Mouse (Mus musculus): ENCODE results near the gene Plekhm1. TPM values are rescaled to one million over a fixed set of nuclear protein-coding genes. Genes with fewer than 3 reads are reported as not detected.

The Plekhm1 gene
- total and polyA plus RNA-seq, 3 experiments, result 3.4 to 10.0 TPM; not detected in 1

DNA sequence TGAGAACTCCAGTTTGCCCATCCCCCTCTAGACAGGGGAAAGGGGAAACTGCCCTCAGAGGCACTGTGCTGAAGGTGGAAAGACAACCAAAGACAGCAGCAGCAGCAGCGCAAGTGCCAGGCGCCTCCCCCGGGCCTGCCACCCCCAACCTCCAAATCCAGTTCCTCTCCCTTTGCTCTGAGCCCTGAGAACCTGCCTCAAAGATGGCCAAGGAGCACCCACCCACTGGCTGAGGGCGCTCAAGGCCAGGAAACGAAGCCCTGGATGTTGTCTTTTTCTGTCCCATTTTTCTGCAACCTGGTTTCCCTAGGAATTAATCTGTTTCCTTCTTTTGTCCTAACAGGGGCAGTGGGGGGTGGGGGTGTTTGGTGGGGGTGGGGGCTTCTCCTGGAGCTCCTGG, 48.2 kb downstream of the Plekhm1 start (continued):
- no peak for TF ChIP-seq MEF2A (IDR thresholded peaks at IDR 0.05; ENCODE audit: extremely low read depth, insufficient replicate concordance, low read depth, low read length, poor library complexity, severe bottlenecking)

GRCm38 (mm10) chr11:103363214-103364148, 49.0 kb downstream of the Plekhm1 start, which contains the start of gene Arhgap27:
TSS of gene Arhgap27 (minus strand) at chr11:103363692.
- H3K9me3 ChIP-seq (replicated peaks; ENCODE audit: insufficient read depth, low read length), result no peaks in the 10 kb centered on the region
- peak within 1 kb of the TSS; percentile 32 for H3K27ac ChIP-seq (ENCODE audit: control insufficient read depth, low read depth, low read length)
- H3K9ac ChIP-seq (ENCODE audit: control insufficient read depth, low read depth, low read length, poor library complexity, severe bottlenecking), result peak within 1 kb of the TSS; percentile 72
- no peaks in the 10 kb centered on the region for H3K36me3 ChIP-seq (ENCODE audit: control insufficient read depth in 1 of 2, insufficient read depth in 2 of 2, low read length in 2 of 2)
- H3K79me2 ChIP-seq (ENCODE audit: control insufficient read depth, insufficient read depth, low read length, poor library complexity), result peaks cover 5% of the 10 kb centered on the region; the same call in 1 of the 2 replicates
- H3K4me3 ChIP-seq (ENCODE audit: control insufficient read depth in 1 of 2, insufficient read depth in 1 of 2, low read depth in 2 of 2, low read length in 2 of 2), result peak within 1 kb of the TSS; percentile 90 to 93
- peaks cover 0 to 11% of the 10 kb centered on the region in 2 experiments; a peak in 2 of 4 replicates for H3K4me1 ChIP-seq (ENCODE audit: control insufficient read depth in 1 of 2, insufficient read depth in 2 of 2, low read length in 2 of 2)
- DNase-seq (ENCODE audit: low read depth, low spot score), result peak; percentile 83
- no peaks in the 10 kb centered on the region for H3K27me3 ChIP-seq (ENCODE audit: control insufficient read depth in 1 of 2, insufficient read depth in 2 of 2, low read length in 2 of 2)
- no peak for TF ChIP-seq USF1 (IDR thresholded peaks at IDR 0.05; ENCODE audit: low read depth, low read length)
- no peak for TF ChIP-seq TBP (IDR thresholded peaks at IDR 0.05; ENCODE audit: low read depth, low read length)
- no peak for TF ChIP-seq GABPA (IDR thresholded peaks at IDR 0.05; ENCODE audit: low read depth, low read length)
- no peak for TF ChIP-seq ZC3H11A (IDR thresholded peaks at IDR 0.05; ENCODE audit: low read depth, low read length)
- TF ChIP-seq POLR2AphosphoS5 (IDR thresholded peaks at IDR 0.05; ENCODE audit: borderline replicate concordance, low read depth, low read length), result no peak
- TF ChIP-seq ZKSCAN1 (IDR thresholded peaks at IDR 0.05; ENCODE audit: low read depth, low read length), result no peak
- no peak for TF ChIP-seq MAZ (IDR thresholded peaks at IDR 0.05; ENCODE audit: low read depth, low read length)
- no peak for TF ChIP-seq USF2 (IDR thresholded peaks at IDR 0.05; ENCODE audit: borderline replicate concordance in 1 of 2, insufficient read depth in 1 of 2, low read depth in 1 of 2, low read length in 2 of 2)
- no peak for TF ChIP-seq CHD2 (IDR thresholded peaks at IDR 0.05; ENCODE audit: low read length)
- no peak for TF ChIP-seq E2F4 (IDR thresholded peaks at IDR 0.05; ENCODE audit: borderline replicate concordance, low read depth, low read length)
- TF ChIP-seq EP300 (IDR thresholded peaks at IDR 0.05; ENCODE audit: low read depth in 1 of 2, low read length in 2 of 2), result 0 out of 4 replicates have a peak, but pooled peaks of 1 of the 2 experiments have one; percentile 7
- TF ChIP-seq MXI1 (IDR thresholded peaks at IDR 0.05; ENCODE audit: low read depth, low read length), result no peak
- no peak for TF ChIP-seq MAFK (IDR thresholded peaks at IDR 0.05; ENCODE audit: borderline replicate concordance, low read depth, low read length)
- TF ChIP-seq TAL1 (IDR thresholded peaks at IDR 0.05; ENCODE audit: low read length), result no peak
- peak; percentile 34; the same call in 1 of the 2 replicates for TF ChIP-seq NELFE (IDR thresholded peaks at IDR 0.05; ENCODE audit: low read depth, low read length)
- no peak for TF ChIP-seq RCOR1 (IDR thresholded peaks at IDR 0.05; ENCODE audit: low read depth, low read length)
- 0 out of 2 replicates have a peak, but pooled peaks have one; percentile 19 for TF ChIP-seq NRF1 (IDR thresholded peaks at IDR 0.05; ENCODE audit: insufficient read depth, low read depth, low read length, poor library complexity, severe bottlenecking)
- TF ChIP-seq ZNF384 (IDR thresholded peaks at IDR 0.05; ENCODE audit: low read depth, low read length), result no peak
- no peak for TF ChIP-seq ELF1 (IDR thresholded peaks at IDR 0.05; ENCODE audit: low read depth, low read length)
- no peak for TF ChIP-seq GATA1 (IDR thresholded peaks at IDR 0.05; ENCODE audit: low read depth, low read length)
- no peak for TF ChIP-seq RAD21 (IDR thresholded peaks at IDR 0.05; ENCODE audit: low read depth, low read length)
- TF ChIP-seq KAT2A (conservative IDR thresholded peaks at IDR 0.05; ENCODE audit: low read depth, low read length), result no peak
- TF ChIP-seq UBTF (IDR thresholded peaks at IDR 0.05; ENCODE audit: borderline replicate concordance, insufficient read depth, low read depth, low read length), result no peak
- TF ChIP-seq MYB (IDR thresholded peaks at IDR 0.05; ENCODE audit: low read depth, low read length), result no peak
- peak; percentile 25; the same call in 1 of the 2 replicates for TF ChIP-seq ZMIZ1 (IDR thresholded peaks at IDR 0.05; ENCODE audit: low read depth, low read length)
- TF ChIP-seq HCFC1 (IDR thresholded peaks at IDR 0.05; ENCODE audit: low read depth, low read length), result peak; percentile 45; the same call in 1 of the 2 replicates
- TF ChIP-seq CTCF (IDR thresholded peaks at IDR 0.05 in 2 of 3, conservative IDR thresholded peaks at IDR 0.05 in 1 of 3; ENCODE audit: control insufficient read depth in 1 of 3, insufficient read depth in 1 of 3, low read depth in 2 of 3, low read length in 3 of 3, poor library complexity in 1 of 3, severe bottlenecking in 1 of 3), result no peak
- TF ChIP-seq ETS1 (IDR thresholded peaks at IDR 0.05; ENCODE audit: low read depth, low read length), result no peak
- TF ChIP-seq MEF2A (IDR thresholded peaks at IDR 0.05; ENCODE audit: extremely low read depth, insufficient replicate concordance, low read depth, low read length, poor library complexity, severe bottlenecking), result no peak
- peak; percentile 28; the same call in 1 of the 2 replicates for TF ChIP-seq TCF12 (IDR thresholded peaks at IDR 0.05; ENCODE audit: low read depth, low read length)
- TF ChIP-seq SIN3A (IDR thresholded peaks at IDR 0.05; ENCODE audit: low read length), result no peak; the same call in 1 of the 2 replicates

All from MEL (cell line).